Mouse (Mus musculus): ENCODE results near the gene Kti12.

Gene Kti12

GRCm38 (mm10) chr4:108866806-108867205 lies 19.2 kb downstream of the Kti12 start:
- DNase-seq (ENCODE audit: extremely low read depth, insufficient read length, low spot score) = no peak

DNA sequence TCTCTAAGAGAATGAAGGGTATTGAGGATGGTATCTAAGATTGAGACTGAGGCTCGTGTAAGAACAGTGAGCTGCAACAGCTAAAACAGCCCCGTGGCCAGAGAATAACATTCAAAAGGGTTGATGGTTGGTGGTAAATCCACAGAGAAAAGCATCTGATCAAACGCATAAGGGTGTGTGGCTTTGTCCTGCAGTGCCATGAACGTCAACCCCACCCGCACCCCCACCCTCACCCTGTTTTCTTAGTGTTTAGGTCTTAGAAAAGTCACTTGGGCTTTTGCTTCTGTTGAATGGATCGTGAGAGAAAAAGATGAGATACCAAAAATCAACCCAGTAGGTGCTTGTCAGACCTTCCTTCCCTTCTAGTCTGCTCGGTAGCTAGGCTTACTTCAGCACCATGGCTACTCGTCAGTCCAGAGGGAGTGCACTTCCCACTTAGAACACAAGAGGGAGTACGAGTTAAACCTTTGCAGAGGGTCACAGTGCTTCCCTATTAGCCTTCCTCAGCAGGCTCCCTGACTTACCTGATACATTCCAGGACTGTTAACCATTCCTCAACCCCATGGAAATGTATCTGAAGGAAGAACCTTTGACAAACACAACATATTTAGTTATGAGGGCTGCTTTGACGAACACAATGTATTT lies 22.3 kb downstream of the Kti12 start:
- peak; percentile 33 for DNase-seq (ENCODE audit: extremely low read depth, insufficient read length, low spot score)

DNA sequence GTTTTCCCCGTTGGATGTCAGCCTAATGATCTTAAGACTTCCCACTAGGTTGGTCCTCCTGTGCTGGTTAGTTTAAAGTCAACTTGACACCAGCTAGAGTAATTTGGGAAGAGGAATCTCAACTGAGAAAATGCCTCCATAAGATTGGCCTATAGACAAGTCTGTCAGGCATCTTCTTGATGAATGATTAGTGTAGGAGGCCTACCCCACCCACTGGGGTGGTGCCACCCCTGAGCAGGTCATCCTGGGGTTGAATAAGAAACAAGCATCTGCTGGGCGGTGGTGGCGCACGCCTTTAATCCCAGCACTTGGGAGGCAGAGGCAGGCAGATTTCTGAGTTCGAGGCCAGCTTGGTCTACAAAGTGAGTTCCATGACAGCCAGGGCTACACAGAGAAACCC lies 26.2 kb downstream of the Kti12 start:
- DNase-seq (ENCODE audit: extremely low read depth, insufficient read length, low spot score) = no peak

- DNase-seq (ENCODE audit: extremely low read depth, insufficient read length, low spot score) = no peak
Observed at GRCm38 (mm10) chr4:108877901-108878300, 30.3 kb downstream of the Kti12 start.

GRCm38 (mm10) chr4:108878963-108879822 lies 31.6 kb downstream of the Kti12 start, which contains the start of gene Rab3b:
Gene Rab3b, plus strand, starts transcription at chr4:108879063.
- peak; percentile 83 for DNase-seq (ENCODE audit: extremely low read depth, insufficient read length, low spot score)

GRCm38 (mm10) chr4:108883815-108884214 lies 36.2 kb downstream of the Kti12 start:
- no peak for DNase-seq (ENCODE audit: extremely low read depth, insufficient read length, low spot score)

GRCm38 (mm10) chr4:108887456-108887855 lies 39.9 kb downstream of the Kti12 start:
- DNase-seq (ENCODE audit: extremely low read depth, insufficient read length, low spot score) = peak; percentile 63

- DNase-seq (ENCODE audit: extremely low read depth, insufficient read length, low spot score) = no peak
Observed at GRCm38 (mm10) chr4:108890876-108891275, 43.3 kb downstream of the Kti12 start.
